Mouse (Mus musculus): ENCODE results near the gene Olfr312.

Olfr312 gene

DNA sequence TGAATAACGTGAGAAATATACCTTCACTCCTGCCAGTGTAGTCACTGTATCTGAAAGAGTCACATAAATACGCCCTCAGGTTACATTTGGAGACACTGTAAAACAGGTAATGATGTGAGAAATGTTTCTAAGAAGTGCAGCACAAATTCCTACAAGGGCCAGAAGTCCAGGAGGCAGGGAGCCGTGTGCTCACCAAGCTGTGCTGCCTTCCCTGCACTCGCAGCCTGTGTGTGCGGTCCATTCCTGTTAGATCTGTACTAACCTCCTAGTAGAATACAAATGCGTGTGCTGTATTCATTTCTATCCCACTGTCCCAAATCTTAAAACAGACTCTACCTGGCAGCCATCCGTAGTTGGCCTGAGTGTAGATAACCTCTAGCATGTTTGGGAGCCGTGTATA is 31.7 kb downstream of the Olfr312 start:
- DNase-seq (ENCODE audit: low read depth, low spot score), result no peak

DNA sequence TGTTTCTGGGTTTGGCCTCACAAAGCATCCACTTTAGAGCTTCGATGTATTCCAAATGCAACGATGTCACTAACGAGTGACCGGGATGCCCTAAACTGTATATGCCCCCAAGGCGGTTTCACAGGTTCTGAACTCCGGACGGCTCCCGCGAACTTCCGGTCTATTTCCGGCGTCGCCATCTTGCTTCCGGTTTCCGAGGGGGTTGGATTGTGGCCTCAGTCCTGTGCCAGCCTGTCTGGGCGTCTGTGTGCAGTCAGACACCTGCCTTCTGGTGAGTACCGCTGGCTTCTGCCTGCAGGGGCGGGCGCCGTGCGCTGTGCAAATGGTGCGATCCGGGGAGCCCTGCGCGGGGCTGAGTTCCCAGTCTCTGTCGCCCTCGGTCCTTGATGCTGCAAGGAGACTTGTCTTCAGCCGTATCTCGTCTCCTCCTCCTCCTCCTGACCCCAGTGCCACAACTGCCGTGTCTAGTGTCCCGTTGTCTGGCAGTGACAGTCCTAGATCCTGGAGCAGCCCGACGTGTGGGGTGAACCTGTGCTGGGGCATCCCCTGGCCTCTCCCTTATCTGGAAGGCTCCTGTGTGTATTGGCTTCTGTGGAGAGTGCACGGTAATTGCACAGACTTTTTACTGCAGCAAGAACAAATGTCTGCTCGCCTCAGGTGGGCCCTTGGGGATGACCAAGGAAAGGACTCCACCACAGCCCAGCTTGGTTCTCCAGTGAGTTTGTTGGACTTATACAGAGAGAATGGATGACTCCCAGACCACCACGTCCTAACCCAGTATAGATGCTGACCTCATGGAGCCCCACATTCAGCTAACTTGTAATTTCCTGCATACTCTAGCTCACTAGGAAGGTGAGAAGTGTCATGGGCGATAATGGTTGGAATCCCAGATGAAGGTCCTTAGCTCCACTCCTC is 38.3 kb downstream of the Olfr312 start, which contains the start of gene 2810021J22Rik:
Gene 2810021J22Rik (plus strand): TSS at position 178 of the 915 bp plus-strand sequence.
- peak; percentile 65 for DNase-seq (ENCODE audit: low read depth, low spot score)

DNA sequence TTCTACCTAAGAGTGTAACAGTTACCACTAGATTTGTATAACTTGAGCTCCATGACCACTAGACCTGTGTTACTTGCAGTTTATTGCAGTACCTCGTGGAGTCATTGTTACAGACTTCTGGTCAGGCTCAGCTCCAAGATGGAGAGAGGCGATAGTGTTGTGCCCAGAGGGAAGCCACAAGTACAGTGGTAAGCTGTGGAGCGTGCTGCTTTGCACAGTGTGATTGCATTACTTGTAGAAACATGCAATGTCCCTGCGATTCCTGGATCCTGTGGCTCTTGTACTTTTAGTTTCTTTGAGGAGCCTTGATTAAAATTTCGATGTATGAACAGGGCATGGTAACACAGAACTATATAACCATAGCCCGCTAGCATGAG is 38.9 kb downstream of the Olfr312 start:
- DNase-seq (ENCODE audit: low read depth, low spot score), result no peak

DNA sequence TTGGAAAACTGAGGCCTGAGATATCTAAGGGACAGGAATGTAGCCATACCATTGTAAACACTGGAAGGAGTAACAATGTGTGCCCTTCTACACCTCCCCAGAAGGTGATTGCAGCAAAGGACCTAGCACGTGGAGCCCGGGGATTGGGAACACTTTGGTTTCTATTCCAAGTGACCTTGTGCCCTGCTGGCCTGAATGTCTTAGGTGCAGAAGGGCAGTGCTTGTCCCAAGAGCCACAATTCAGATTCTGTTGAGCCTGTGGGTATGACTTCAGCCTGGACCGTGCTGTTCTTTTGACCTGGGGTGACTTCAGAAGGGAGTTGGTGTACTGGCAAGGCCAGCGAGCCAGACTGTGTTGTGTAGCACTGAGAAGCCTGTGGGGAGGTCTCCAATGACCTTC is 41.9 kb downstream of the Olfr312 start:
- DNase-seq (ENCODE audit: low read depth, low spot score), result no peak

DNA sequence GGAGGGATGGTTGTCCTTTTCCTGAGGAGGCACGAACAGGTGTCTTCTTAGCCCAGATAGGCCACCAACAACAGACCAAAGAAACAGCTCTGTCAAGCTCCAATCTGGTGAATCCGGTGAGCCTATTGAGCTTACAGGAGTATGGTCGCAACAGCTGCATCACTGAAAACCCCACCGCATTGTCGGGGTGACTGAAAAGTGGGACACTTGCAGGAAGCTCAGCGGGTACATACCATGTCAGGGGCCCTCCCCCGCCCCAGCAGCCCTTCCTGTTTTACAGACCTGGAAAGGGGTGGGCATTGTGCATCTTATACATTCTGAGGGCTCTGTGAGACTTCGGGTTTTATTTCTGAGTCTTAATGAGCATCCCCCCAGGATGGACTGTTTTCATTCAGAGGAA is 54.7 kb downstream of the Olfr312 start:
- DNase-seq (ENCODE audit: low read depth, low spot score), result no peak

Data from telencephalon, adult 2 months (tissue).